Mouse (Mus musculus) liver, embryonic 14.5 days (tissue): ENCODE measurements around the gene Gss.

Experiments used
- CTCF ChIP-seq: IDR thresholded peaks from 2 replicates; pipeline ENCODE4 v1.5.1; 2016; ENCODE audit warnings: antibody characterized with exemption, low read depth, control low read depth
- EP300 ChIP-seq: IDR thresholded peaks from 2 replicates; pipeline ENCODE4 v1.6.1; 2016; ENCODE audit warnings: antibody characterized with exemption, low read depth

DNA sequence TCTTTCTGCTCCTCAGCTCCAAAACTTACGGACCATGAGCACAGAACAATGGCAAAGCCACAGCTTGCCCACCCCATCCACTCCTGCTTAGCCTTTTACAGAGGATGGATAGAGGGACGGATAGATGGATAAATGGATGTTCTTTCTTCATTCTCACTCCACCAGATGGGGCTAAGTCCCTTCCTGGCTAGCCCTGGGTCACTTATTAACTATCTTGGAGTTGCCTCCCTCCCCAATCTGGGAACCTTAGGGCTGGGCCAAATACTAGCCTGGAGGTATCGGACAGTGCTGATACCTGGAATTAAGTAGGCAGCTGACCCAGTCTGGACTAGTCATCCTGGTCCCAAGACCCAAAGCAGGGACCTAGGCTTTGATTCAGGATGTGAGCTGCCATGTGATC lies 11.1 kb upstream of the Gss start:
- TF ChIP-seq CTCF (peak; percentile 74), EP300 (no peak)
